Mouse (Mus musculus): Measurements from ENCODE around the gene Etfbkmt.
A peak's percentile ranks its signal among the peaks of the same experiment; 100 is the strongest.
"Not testable (repeated sequence)": the region's sequence is repeated elsewhere in the genome, so short reads cannot be mapped to it uniquely, and the experiment has no call there.

Gene Etfbkmt

GRCm38 (mm10) chr6:149139471-149139870 is at the start of gene Etfbkmt:
Gene Etfbkmt (plus strand): TSS chr6:149139849.
- DNase-seq = no peak

- no peak for DNase-seq
These were observed 47.2 kb upstream of the Etfbkmt start for GRCm38 (mm10) chr6:149092406-149092805.

GRCm38 (mm10) chr6:149093465-149093864 is 46.2 kb upstream of the Etfbkmt start:
- DNase-seq = no peak

GRCm38 (mm10) chr6:149094555-149094954 is 45.1 kb upstream of the Etfbkmt start:
- no peak for DNase-seq

GRCm38 (mm10) chr6:149095389-149095788 is 44.3 kb upstream of the Etfbkmt start:
- DNase-seq = no peak

- no peak for DNase-seq
These were observed 43.4 kb upstream of the Etfbkmt start for GRCm38 (mm10) chr6:149096233-149096632.

- DNase-seq = no peak
These were observed 42.4 kb upstream of the Etfbkmt start for GRCm38 (mm10) chr6:149097276-149097675.

- DNase-seq = no peak
These were observed 40.7 kb upstream of the Etfbkmt start for GRCm38 (mm10) chr6:149098993-149099392.

GRCm38 (mm10) chr6:149100174-149101075 is 39.2 kb upstream of the Etfbkmt start:
- peak; percentile 2 for DNase-seq

- DNase-seq = peak; percentile 44
These were observed 38.3 kb upstream of the Etfbkmt start, which contains the start of gene Dennd5b for GRCm38 (mm10) chr6:149101076-149101942. Gene Dennd5b (minus strand): TSS chr6:149101680.

GRCm38 (mm10) chr6:149101943-149102243 is 37.8 kb upstream of the Etfbkmt start:
- no peak for DNase-seq

- no peak for DNase-seq
These were observed 36.2 kb upstream of the Etfbkmt start for GRCm38 (mm10) chr6:149103451-149103850.

- no peak for DNase-seq
These were observed 32.0 kb upstream of the Etfbkmt start for GRCm38 (mm10) chr6:149107615-149108014.

GRCm38 (mm10) chr6:149108909-149109308 is 30.7 kb upstream of the Etfbkmt start:
- no peak for DNase-seq

GRCm38 (mm10) chr6:149116992-149117391 is 22.7 kb upstream of the Etfbkmt start:
- DNase-seq = no peak

GRCm38 (mm10) chr6:149118935-149119334 is 20.7 kb upstream of the Etfbkmt start:
- no peak for DNase-seq

- peak; percentile 20 for DNase-seq
These were observed 19.8 kb upstream of the Etfbkmt start for GRCm38 (mm10) chr6:149119853-149120252.

- DNase-seq = no peak
These were observed 16.6 kb upstream of the Etfbkmt start for GRCm38 (mm10) chr6:149123042-149123441.

GRCm38 (mm10) chr6:149126675-149127074 is 13.0 kb upstream of the Etfbkmt start:
- peak; percentile 59 for DNase-seq

- DNase-seq = not testable (repeated sequence)
These were observed 9.8 kb upstream of the Etfbkmt start, which contains the start of gene Gm10203 for GRCm38 (mm10) chr6:149129870-149130269. Gene Gm10203 (plus strand): TSS chr6:149130170.

GRCm38 (mm10) chr6:149131111-149131510 is 8.5 kb upstream of the Etfbkmt start:
- DNase-seq = no peak

- DNase-seq = peak; percentile 24
These were observed 7.2 kb upstream of the Etfbkmt start for GRCm38 (mm10) chr6:149132311-149133077.

Measured in thymus, postnatal 25 days (tissue).